Mouse (Mus musculus): ENCODE data around the gene Agtpbp1. TPM values are rescaled to one million over a fixed set of nuclear protein-coding genes. Genes with fewer than 3 reads are reported as not detected.

Gene Agtpbp1
- polyA plus RNA-seq (2012; fragmentation: generic; extraction: Trizol): 7.5 TPM
- long read RNA-seq, experiment 1, full-length matches to known transcripts: 3 of 8 reads
- long read RNA-seq, experiment 1, partial matches to known transcripts: 3 of 8 reads
- long read RNA-seq, experiment 1, other reads (novel, unspliced or antisense): 2 of 8 reads
- long read RNA-seq, experiment 2, full-length matches to known transcripts: 41 of 66 reads
- long read RNA-seq, experiment 2, partial matches to known transcripts: 7 of 66 reads
- long read RNA-seq, experiment 2, other reads (novel, unspliced or antisense): 18 of 66 reads

- Histone ChIP-seq H3ac (ENCODE audit: control insufficient read depth, insufficient read length, low read depth) (peak within 1 kb of the TSS; percentile 96), H3K4me3 (ENCODE audit: insufficient read depth, poor library complexity, severe bottlenecking) (peak within 1 kb of the TSS; percentile 78), H3K27me3 (ENCODE audit: control insufficient read depth, insufficient read depth, insufficient read length) (no peaks in the 10 kb centered on the region), H3K36me3 (ENCODE audit: control insufficient read depth, insufficient read depth) (peaks cover 10% of the 10 kb centered on the region), H3K79me2 (ENCODE audit: control insufficient read depth, insufficient read depth) (peaks cover 48% of the 10 kb centered on the region), H3K79me3 (ENCODE audit: low read depth) (peaks cover 27% of the 10 kb centered on the region)
- TF ChIP-seq USF1 (IDR thresholded peaks at IDR 0.05; ENCODE audit: low read depth) (no peak), MYOG (IDR thresholded peaks at IDR 0.05; ENCODE audit: control insufficient read depth, extremely low read depth, insufficient read length) (no peak), CEBPB (IDR thresholded peaks at IDR 0.05; ENCODE audit: low read depth) (no peak), CTCF (IDR thresholded peaks at IDR 0.05; ENCODE audit: control insufficient read depth, insufficient read depth, insufficient read length) (no peak), MYOD1 (IDR thresholded peaks at IDR 0.05; ENCODE audit: control insufficient read depth, insufficient read length, low read depth) (no peak), MAX (IDR thresholded peaks at IDR 0.05) (no peak), FOSL1 (IDR thresholded peaks at IDR 0.05; ENCODE audit: insufficient read depth, low read length, poor library complexity, severe bottlenecking) (no peak)
Measured at GRCm38 (mm10) chr13:59584947-59585647, at the start of gene Agtpbp1, which contains the start of gene Naa35. Gene Agtpbp1 (minus strand): TSS chr13:59585227. Gene Naa35 (plus strand): TSS chr13:59585259.

- TF ChIP-seq MYOG (IDR thresholded peaks at IDR 0.05; ENCODE audit: control insufficient read depth, extremely low read depth, insufficient read length) (no peak), USF1 (IDR thresholded peaks at IDR 0.05; ENCODE audit: low read depth) (no peak), CTCF (IDR thresholded peaks at IDR 0.05; ENCODE audit: control insufficient read depth, insufficient read depth, insufficient read length) (no peak), CEBPB (IDR thresholded peaks at IDR 0.05; ENCODE audit: low read depth) (no peak)
- Histone ChIP-seq H3K79me2 (ENCODE audit: control insufficient read depth, insufficient read depth) (no peaks in the 10 kb centered on the region), H3K79me3 (ENCODE audit: low read depth) (no peaks in the 10 kb centered on the region), H3ac (ENCODE audit: control insufficient read depth, insufficient read length, low read depth) (no peak overlapping the region), H3K36me3 (ENCODE audit: control insufficient read depth, insufficient read depth) (peaks cover 69% of the 10 kb centered on the region), H3K27me3 (ENCODE audit: control insufficient read depth, insufficient read depth, insufficient read length) (no peaks in the 10 kb centered on the region), H3K4me3 (ENCODE audit: insufficient read depth, poor library complexity, severe bottlenecking) (no peak overlapping the region)
Measured at GRCm38 (mm10) chr13:59634637-59635036, 49.6 kb upstream of the Agtpbp1 start.

GRCm38 (mm10) chr13:59626739-59627138 is 41.7 kb upstream of the Agtpbp1 start:
- Histone ChIP-seq H3ac (ENCODE audit: control insufficient read depth, insufficient read length, low read depth) (no peak overlapping the region), H3K27me3 (ENCODE audit: control insufficient read depth, insufficient read depth, insufficient read length) (no peaks in the 10 kb centered on the region), H3K36me3 (ENCODE audit: control insufficient read depth, insufficient read depth) (peaks cover 76% of the 10 kb centered on the region), H3K79me2 (ENCODE audit: control insufficient read depth, insufficient read depth) (no peaks in the 10 kb centered on the region), H3K79me3 (ENCODE audit: low read depth) (no peaks in the 10 kb centered on the region), H3K4me3 (ENCODE audit: insufficient read depth, poor library complexity, severe bottlenecking) (no peak overlapping the region)
- no peak for TF ChIP-seq USF1 (IDR thresholded peaks at IDR 0.05; ENCODE audit: low read depth)

- Histone ChIP-seq H3ac (ENCODE audit: control insufficient read depth, insufficient read length, low read depth) (no peak overlapping the region), H3K79me2 (ENCODE audit: control insufficient read depth, insufficient read depth) (no peaks in the 10 kb centered on the region), H3K27me3 (ENCODE audit: control insufficient read depth, insufficient read depth, insufficient read length) (no peaks in the 10 kb centered on the region), H3K36me3 (ENCODE audit: control insufficient read depth, insufficient read depth) (peaks cover 76% of the 10 kb centered on the region), H3K79me3 (ENCODE audit: low read depth) (no peaks in the 10 kb centered on the region), H3K4me3 (ENCODE audit: insufficient read depth, poor library complexity, severe bottlenecking) (no peak overlapping the region)
- TF ChIP-seq MYOG (IDR thresholded peaks at IDR 0.05; ENCODE audit: control insufficient read depth, extremely low read depth, insufficient read length): no peak
- peak; percentile 30 for TF ChIP-seq FOSL1 (IDR thresholded peaks at IDR 0.05; ENCODE audit: insufficient read depth, low read length, poor library complexity, severe bottlenecking)
Measured at GRCm38 (mm10) chr13:59624903-59625302, 39.9 kb upstream of the Agtpbp1 start.

- Histone ChIP-seq H3K79me2 (ENCODE audit: control insufficient read depth, insufficient read depth) (no peaks in the 10 kb centered on the region), H3K36me3 (ENCODE audit: control insufficient read depth, insufficient read depth) (peaks cover 71% of the 10 kb centered on the region), H3K4me3 (ENCODE audit: insufficient read depth, poor library complexity, severe bottlenecking) (no peak overlapping the region), H3ac (ENCODE audit: control insufficient read depth, insufficient read length, low read depth) (no peak overlapping the region), H3K79me3 (ENCODE audit: low read depth) (no peaks in the 10 kb centered on the region), H3K27me3 (ENCODE audit: control insufficient read depth, insufficient read depth, insufficient read length) (no peaks in the 10 kb centered on the region)
- TF ChIP-seq CTCF (IDR thresholded peaks at IDR 0.05; ENCODE audit: control insufficient read depth, insufficient read depth, insufficient read length) (no peak), USF1 (IDR thresholded peaks at IDR 0.05; ENCODE audit: low read depth) (no peak), FOSL1 (IDR thresholded peaks at IDR 0.05; ENCODE audit: insufficient read depth, low read length, poor library complexity, severe bottlenecking) (no peak), MAX (IDR thresholded peaks at IDR 0.05) (no peak), MYOG (IDR thresholded peaks at IDR 0.05; ENCODE audit: control insufficient read depth, extremely low read depth, insufficient read length) (no peak), CEBPB (IDR thresholded peaks at IDR 0.05; ENCODE audit: low read depth) (no peak), MYOD1 (IDR thresholded peaks at IDR 0.05; ENCODE audit: control insufficient read depth, insufficient read length, low read depth) (no peak)
Measured at GRCm38 (mm10) chr13:59624389-59624788, 39.4 kb upstream of the Agtpbp1 start.
